Mouse (Mus musculus): Measurements from ENCODE around the gene Ghrhr. TPM values are rescaled to one million over a fixed set of nuclear protein-coding genes. Genes with fewer than 3 reads are reported as not detected.

The Ghrhr gene
- 0.32 and 0.74 TPM in 2 replicates for polyA plus RNA-seq (2012; rRNA removed)

DNA sequence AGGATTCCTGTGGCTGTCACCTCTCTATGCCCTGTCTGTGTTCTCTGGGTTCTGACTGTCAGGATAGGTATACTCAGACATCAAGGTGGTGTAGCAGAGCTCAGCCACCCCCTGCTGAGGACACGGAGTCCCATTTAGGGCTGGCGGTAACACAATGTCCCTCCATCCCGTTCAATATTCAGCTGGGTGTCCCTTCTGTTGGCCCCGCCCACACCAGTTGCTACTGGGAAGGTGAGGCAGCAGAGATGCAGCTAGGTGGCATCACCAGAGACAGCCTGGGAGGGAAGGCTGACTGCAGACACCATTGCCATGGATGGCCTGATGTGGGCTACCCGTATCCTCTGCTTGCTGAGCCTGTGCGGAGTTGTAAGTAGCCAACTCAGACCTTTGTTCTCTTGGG lies at the start of gene Ghrhr:
TSS of gene Ghrhr (plus strand) at position 220 of the 400 bp plus-strand sequence.
- Histone ChIP-seq H3K27me3 (ENCODE audit: control insufficient read depth, insufficient read depth, low read length) (no peaks in the 10 kb centered on the region), H3K36me3 (ENCODE audit: control insufficient read depth, insufficient read depth, low read length) (no peaks in the 10 kb centered on the region), H3K27ac (ENCODE audit: control insufficient read depth, insufficient read depth, low read length) (no peak within 1 kb of the TSS), H3K4me3 (ENCODE audit: control insufficient read depth, insufficient read depth, low read length) (no peak within 1 kb of the TSS), H3K4me1 (replicated peaks; ENCODE audit: control insufficient read depth, insufficient read depth, low read length) (no peaks in the 10 kb centered on the region)
- WGBS: 91% methylated on average over 6 of the region's 6 CpGs
- no peak for DNase-seq
- no peak for TF ChIP-seq POLR2A (IDR thresholded peaks at IDR 0.05; ENCODE audit: control insufficient read depth, extremely low read depth, insufficient read depth, low read length, poor library complexity)
- no peak for TF ChIP-seq CTCF (IDR thresholded peaks at IDR 0.05; ENCODE audit: borderline replicate concordance, control insufficient read depth, extremely low read depth, insufficient read depth, low read length, poor library complexity)

DNA sequence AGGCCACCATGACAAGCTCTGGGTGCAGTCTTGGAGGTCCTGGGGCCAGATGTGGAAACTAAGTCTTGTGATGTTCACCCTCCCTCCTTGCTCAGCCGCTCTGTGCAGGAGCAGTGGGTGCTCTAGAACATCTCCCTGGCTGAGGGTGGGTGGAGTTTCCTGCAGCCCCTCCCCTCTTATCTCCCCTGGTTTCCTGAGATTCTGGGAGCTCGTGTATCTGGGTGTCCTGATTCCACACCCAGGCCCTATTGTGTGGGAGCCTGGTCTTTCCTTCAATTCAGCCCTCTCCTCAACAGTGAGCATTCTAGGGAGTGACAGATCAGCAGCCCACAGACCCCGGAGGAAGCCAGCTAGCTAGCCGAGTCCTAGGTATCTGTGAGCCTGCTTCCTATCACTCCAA lies 49.8 kb upstream of the Ghrhr start:
- no peak overlapping the region for H3K4me3 ChIP-seq (ENCODE audit: control insufficient read depth, insufficient read depth, low read length)
- no peaks in the 10 kb centered on the region for H3K27me3 ChIP-seq (ENCODE audit: control insufficient read depth, insufficient read depth, low read length)
- H3K36me3 ChIP-seq (ENCODE audit: control insufficient read depth, insufficient read depth, low read length): no peaks in the 10 kb centered on the region
- WGBS: 27% methylated on average over 4 of the region's 4 CpGs
- DNase-seq: no peak
- TF ChIP-seq CTCF (IDR thresholded peaks at IDR 0.05; ENCODE audit: borderline replicate concordance, control insufficient read depth, extremely low read depth, insufficient read depth, low read length, poor library complexity) (no peak), POLR2A (IDR thresholded peaks at IDR 0.05; ENCODE audit: control insufficient read depth, extremely low read depth, insufficient read depth, low read length, poor library complexity) (no peak)
- H3K27ac ChIP-seq (ENCODE audit: control insufficient read depth, insufficient read depth, low read length): no peak overlapping the region
- H3K4me1 ChIP-seq (replicated peaks; ENCODE audit: control insufficient read depth, insufficient read depth, low read length): no peaks in the 10 kb centered on the region

DNA sequence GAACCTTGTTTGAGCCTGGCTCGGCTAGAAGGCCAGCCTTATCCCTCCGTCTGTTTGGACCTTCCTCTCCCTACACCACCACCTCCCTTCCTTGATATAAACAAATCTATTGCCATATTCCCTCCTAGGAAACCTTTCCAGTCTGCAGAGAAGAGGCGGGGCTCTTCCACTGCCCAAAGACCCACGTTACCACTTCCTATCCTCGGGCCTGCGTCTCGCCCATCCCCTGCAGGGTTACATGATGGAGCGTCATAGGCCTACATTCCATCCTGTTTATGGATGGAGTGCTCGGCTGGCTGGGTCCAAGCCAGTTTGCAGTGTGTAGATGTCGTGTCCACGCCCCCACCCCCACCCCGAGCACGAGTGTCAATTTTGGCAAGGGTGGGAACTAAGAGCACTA lies 48.8 kb upstream of the Ghrhr start:
- H3K27ac ChIP-seq (ENCODE audit: control insufficient read depth, insufficient read depth, low read length): no peak overlapping the region
- no peaks in the 10 kb centered on the region for H3K4me1 ChIP-seq (replicated peaks; ENCODE audit: control insufficient read depth, insufficient read depth, low read length)
- TF ChIP-seq CTCF (IDR thresholded peaks at IDR 0.05; ENCODE audit: borderline replicate concordance, control insufficient read depth, extremely low read depth, insufficient read depth, low read length, poor library complexity) (no peak), POLR2A (IDR thresholded peaks at IDR 0.05; ENCODE audit: control insufficient read depth, extremely low read depth, insufficient read depth, low read length, poor library complexity) (no peak)
- DNase-seq: no peak
- H3K36me3 ChIP-seq (ENCODE audit: control insufficient read depth, insufficient read depth, low read length): no peaks in the 10 kb centered on the region
- H3K4me3 ChIP-seq (ENCODE audit: control insufficient read depth, insufficient read depth, low read length): no peak overlapping the region
- WGBS: 81% methylated on average over 13 of the region's 13 CpGs
- no peaks in the 10 kb centered on the region for H3K27me3 ChIP-seq (ENCODE audit: control insufficient read depth, insufficient read depth, low read length)

DNA sequence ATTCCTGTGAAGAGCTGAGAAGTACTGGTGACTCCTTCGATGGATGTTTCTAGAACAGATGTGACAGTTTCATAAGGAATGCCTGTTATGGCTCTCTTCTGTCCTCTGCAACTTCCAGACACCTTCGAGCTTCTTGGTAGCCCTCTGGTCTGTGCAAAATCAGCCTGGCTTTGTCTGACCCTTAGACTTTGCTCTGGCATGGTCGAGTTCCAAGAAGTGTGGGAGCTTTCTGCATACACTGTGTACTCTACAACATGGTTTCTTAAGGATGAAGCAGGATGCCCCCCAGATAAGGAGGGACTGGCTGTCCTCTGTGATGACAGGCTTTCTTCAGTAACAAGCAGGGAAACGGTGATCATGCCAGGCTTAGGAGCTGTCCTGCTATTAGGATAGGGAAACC lies 47.9 kb upstream of the Ghrhr start:
- H3K36me3 ChIP-seq (ENCODE audit: control insufficient read depth, insufficient read depth, low read length): no peaks in the 10 kb centered on the region
- 84% methylated on average over 4 of the region's 4 CpGs for WGBS
- H3K27ac ChIP-seq (ENCODE audit: control insufficient read depth, insufficient read depth, low read length): no peak overlapping the region
- H3K27me3 ChIP-seq (ENCODE audit: control insufficient read depth, insufficient read depth, low read length): no peaks in the 10 kb centered on the region
- TF ChIP-seq CTCF (IDR thresholded peaks at IDR 0.05; ENCODE audit: borderline replicate concordance, control insufficient read depth, extremely low read depth, insufficient read depth, low read length, poor library complexity): no peak
- no peak for TF ChIP-seq POLR2A (IDR thresholded peaks at IDR 0.05; ENCODE audit: control insufficient read depth, extremely low read depth, insufficient read depth, low read length, poor library complexity)
- H3K4me3 ChIP-seq (ENCODE audit: control insufficient read depth, insufficient read depth, low read length): no peak overlapping the region
- DNase-seq: no peak
- no peaks in the 10 kb centered on the region for H3K4me1 ChIP-seq (replicated peaks; ENCODE audit: control insufficient read depth, insufficient read depth, low read length)

DNA sequence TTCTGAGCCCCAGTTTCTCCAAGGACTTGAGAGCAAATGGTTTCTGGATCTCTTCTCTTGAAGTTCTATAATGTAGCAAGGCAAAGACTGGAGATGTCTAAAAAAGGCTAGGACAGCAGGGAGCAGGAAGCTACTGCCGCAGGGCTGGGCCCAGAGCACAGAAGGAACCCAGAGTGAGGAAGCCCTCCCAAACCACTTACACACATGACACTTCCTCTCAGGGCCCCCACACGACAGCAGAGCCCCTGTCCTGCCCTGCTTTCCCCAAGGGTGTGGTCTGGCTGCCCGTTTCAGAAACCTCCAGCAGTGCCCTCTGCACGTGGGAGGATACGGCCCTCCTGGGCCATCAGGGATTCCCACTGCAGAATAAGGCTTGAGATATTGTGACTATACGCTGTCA lies 44.8 kb upstream of the Ghrhr start:
- no peak for TF ChIP-seq POLR2A (IDR thresholded peaks at IDR 0.05; ENCODE audit: control insufficient read depth, extremely low read depth, insufficient read depth, low read length, poor library complexity)
- TF ChIP-seq CTCF (IDR thresholded peaks at IDR 0.05; ENCODE audit: borderline replicate concordance, control insufficient read depth, extremely low read depth, insufficient read depth, low read length, poor library complexity): no peak
- Histone ChIP-seq H3K4me3 (ENCODE audit: control insufficient read depth, insufficient read depth, low read length) (no peak overlapping the region), H3K36me3 (ENCODE audit: control insufficient read depth, insufficient read depth, low read length) (no peaks in the 10 kb centered on the region), H3K27ac (ENCODE audit: control insufficient read depth, insufficient read depth, low read length) (no peak overlapping the region), H3K4me1 (replicated peaks; ENCODE audit: control insufficient read depth, insufficient read depth, low read length) (no peaks in the 10 kb centered on the region), H3K27me3 (ENCODE audit: control insufficient read depth, insufficient read depth, low read length) (no peaks in the 10 kb centered on the region)
- WGBS: 6% methylated on average over 6 of the region's 6 CpGs
- DNase-seq: peak; percentile 9

DNA sequence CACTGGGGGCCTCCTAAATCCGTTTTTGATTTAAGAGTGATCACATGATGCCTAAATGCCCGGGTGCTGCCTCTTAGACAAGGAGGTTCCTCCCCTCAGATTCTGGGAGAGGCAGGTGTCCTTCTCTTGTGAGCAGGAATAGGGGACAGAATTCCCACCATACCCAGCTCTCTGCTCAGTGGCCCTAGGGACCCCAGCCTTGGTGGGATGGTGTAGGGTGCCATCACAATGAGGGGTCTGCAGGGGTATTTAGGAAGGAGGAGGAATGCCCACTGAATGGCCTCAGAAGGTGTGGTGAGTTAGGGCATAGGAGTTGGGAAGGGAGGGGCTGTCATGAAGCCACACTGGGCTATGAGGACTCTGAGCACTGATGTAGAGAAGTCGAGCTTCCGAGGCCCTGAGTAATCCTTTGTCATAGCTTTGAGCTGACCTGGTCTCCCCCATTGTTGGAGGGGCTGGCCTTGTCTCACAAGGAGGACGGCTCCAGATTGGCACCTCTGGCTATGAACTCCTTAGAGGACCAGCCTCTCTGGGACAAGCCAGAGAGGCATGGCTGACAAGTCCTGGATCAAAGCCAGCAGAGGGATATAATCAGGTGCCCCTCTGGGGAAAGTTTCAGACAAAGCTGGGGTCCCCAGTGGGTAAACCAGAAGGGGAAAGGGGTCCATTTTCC lies 43.9 kb upstream of the Ghrhr start:
- Histone ChIP-seq H3K4me3 (ENCODE audit: control insufficient read depth, insufficient read depth, low read length) (no peak overlapping the region), H3K27me3 (ENCODE audit: control insufficient read depth, insufficient read depth, low read length) (no peaks in the 10 kb centered on the region), H3K27ac (ENCODE audit: control insufficient read depth, insufficient read depth, low read length) (no peak overlapping the region), H3K4me1 (replicated peaks; ENCODE audit: control insufficient read depth, insufficient read depth, low read length) (no peaks in the 10 kb centered on the region), H3K36me3 (ENCODE audit: control insufficient read depth, insufficient read depth, low read length) (no peaks in the 10 kb centered on the region)
- 65% methylated on average over 5 of the region's 5 CpGs for WGBS
- DNase-seq: no peak
- TF ChIP-seq POLR2A (IDR thresholded peaks at IDR 0.05; ENCODE audit: control insufficient read depth, extremely low read depth, insufficient read depth, low read length, poor library complexity) (no peak), CTCF (IDR thresholded peaks at IDR 0.05; ENCODE audit: borderline replicate concordance, control insufficient read depth, extremely low read depth, insufficient read depth, low read length, poor library complexity) (no peak)

DNA sequence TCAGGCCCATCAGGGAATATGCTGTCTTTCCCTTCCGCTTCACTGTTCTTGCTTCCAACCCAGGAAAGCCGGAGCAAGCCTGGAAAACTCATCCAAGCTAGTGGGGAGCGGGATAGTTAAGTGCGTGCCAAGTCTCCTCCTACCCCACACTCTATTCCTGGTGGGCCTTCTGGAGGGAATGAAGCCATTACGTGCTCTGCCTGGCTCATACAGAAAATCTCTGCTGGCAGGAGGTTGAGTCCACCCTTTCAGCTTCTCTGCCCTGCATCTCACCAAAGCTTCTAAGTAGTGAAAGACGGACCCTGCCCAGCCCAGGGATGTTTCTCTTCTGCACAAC lies 43.4 kb upstream of the Ghrhr start:
- no peaks in the 10 kb centered on the region for H3K36me3 ChIP-seq (ENCODE audit: control insufficient read depth, insufficient read depth, low read length)
- 96% methylated on average over 6 of the region's 6 CpGs for WGBS
- no peaks in the 10 kb centered on the region for H3K4me1 ChIP-seq (replicated peaks; ENCODE audit: control insufficient read depth, insufficient read depth, low read length)
- TF ChIP-seq CTCF (IDR thresholded peaks at IDR 0.05; ENCODE audit: borderline replicate concordance, control insufficient read depth, extremely low read depth, insufficient read depth, low read length, poor library complexity): no peak
- no peak for TF ChIP-seq POLR2A (IDR thresholded peaks at IDR 0.05; ENCODE audit: control insufficient read depth, extremely low read depth, insufficient read depth, low read length, poor library complexity)
- no peak overlapping the region for H3K27ac ChIP-seq (ENCODE audit: control insufficient read depth, insufficient read depth, low read length)
- H3K4me3 ChIP-seq (ENCODE audit: control insufficient read depth, insufficient read depth, low read length): no peak overlapping the region
- H3K27me3 ChIP-seq (ENCODE audit: control insufficient read depth, insufficient read depth, low read length): no peaks in the 10 kb centered on the region
- DNase-seq: no peak
